Mouse (Mus musculus) limb, embryonic 13.5 days (tissue): Measurements from ENCODE around the gene BC147527. TPM values are rescaled to one million over a fixed set of nuclear protein-coding genes. Genes with fewer than 3 reads are reported as not detected.

ENCODE experiments used
- ATAC-seq: fragments of 200-750 bp; cut with Nextera tagmentation; 2 replicates; pipeline ENCODE4 v1.8.0; 2017; ENCODE audit warnings: low read depth, moderate number of reproducible peaks, moderate TSS enrichment; ENCODE audit not compliant: low FRiP score
- H3K27ac ChIP-seq: fragments of 300-500 bp; sonication (generic); 2 replicates; pipeline ENCODE4 v1.5.1; 2015; ENCODE audit warnings: inconsistent platforms, mild to moderate bottlenecking, moderate library complexity
- H3K27me3 ChIP-seq: fragments of 300-500 bp; sonication (generic); 2 replicates; pipeline ENCODE4 v1.6.1; 2015; ENCODE audit warnings: mild to moderate bottlenecking, inconsistent platforms
- H3K36me3 ChIP-seq: fragments of 300-500 bp; sonication (generic); 2 replicates; pipeline ENCODE4 v1.6.1; 2015; ENCODE audit warnings: inconsistent platforms, mild to moderate bottlenecking, moderate library complexity
- H3K4me1 ChIP-seq: fragments of 300-500 bp; sonication (generic); 2 replicates; pipeline ENCODE4 v1.6.1; 2015; ENCODE audit warnings: inconsistent platforms
- H3K4me2 ChIP-seq: fragments of 300-500 bp; sonication (generic); replicated peaks from 2 replicates; pipeline ENCODE4 v1.6.1; 2015; ENCODE audit warnings: inconsistent platforms, mild to moderate bottlenecking, moderate library complexity
- H3K4me3 ChIP-seq: fragments of 300-500 bp; sonication (generic); 2 replicates; pipeline ENCODE4 v1.5.1; 2015; ENCODE audit warnings: moderate library complexity, mild to moderate bottlenecking, inconsistent platforms
- H3K9ac ChIP-seq: fragments of 300-500 bp; sonication (generic); 2 replicates; pipeline ENCODE4 v1.6.1; 2015; ENCODE audit warnings: mild to moderate bottlenecking, inconsistent platforms
- H3K9me3 ChIP-seq: fragments of 300-500 bp; sonication (generic); 2 replicates; pipeline ENCODE4 v1.6.1; 2016; ENCODE audit warnings: inconsistent platforms
- WGBS: fragments of 180-500 bp; shearing (Covaris S2); methylation state at CpG from one replicate; pipeline ENCODE4 v1.1.7; 2015; 5-methylcytosine and 5-hydroxymethylcytosine counted together
- polyA plus RNA-seq: library from polyadenylated mRNA; unstranded; fragments of >200 nt; fragmentation: Nextera tagmentation; extraction: Ambion mirVana; gene quantifications from 2 replicates; pipeline ENCODE4 v1.2.1, GENCODE M21; 2015

The BC147527 gene
- polyA plus RNA-seq, 1 experiment from 2014 or later, result 0.11 TPM

- Histone ChIP-seq H3K9me3 (no peaks in the 10 kb centered on the region), H3K4me2 (no peak overlapping the region), H3K36me3 (no peaks in the 10 kb centered on the region), H3K9ac (no peak overlapping the region), H3K27ac (no peak overlapping the region), H3K4me3 (no peak overlapping the region), H3K27me3 (no peaks in the 10 kb centered on the region), H3K4me1 (no peaks in the 10 kb centered on the region)
- WGBS, result 66% methylated on average over 3 of the region's 3 CpGs
- no peak for ATAC-seq
These were observed 20.0 kb downstream of the BC147527 start for GRCm38 (mm10) chr13:120320183-120320582.

GRCm38 (mm10) chr13:120320721-120321120, 20.5 kb downstream of the BC147527 start:
- Histone ChIP-seq H3K4me2 (no peak overlapping the region), H3K4me3 (no peak overlapping the region), H3K4me1 (no peaks in the 10 kb centered on the region), H3K9ac (no peak overlapping the region), H3K9me3 (no peaks in the 10 kb centered on the region), H3K36me3 (no peaks in the 10 kb centered on the region), H3K27me3 (no peaks in the 10 kb centered on the region), H3K27ac (no peak overlapping the region)
- no peak for ATAC-seq
- WGBS, result 83% methylated on average over 1 of the region's 1 CpGs

Other genes with a start within 250 kb of the BC147527 start
- not detected in 2 replicates for gene Gm21188, start 248.2 kb upstream of the BC147527 start, polyA plus RNA-seq
- gene Gm20767, start 160.1 kb upstream of the BC147527 start, polyA plus RNA-seq, result not detected in 2 replicates
- not detected in 2 replicates for gene Gm21818, start 128.0 kb upstream of the BC147527 start, polyA plus RNA-seq
- not detected in 2 replicates for gene Gm21762, start 84.4 kb upstream of the BC147527 start, polyA plus RNA-seq
- not detected in 2 replicates for gene Gm21731, start 61.3 kb upstream of the BC147527 start, polyA plus RNA-seq
- not detected in 2 replicates for gene AF067061, start 37.3 kb upstream of the BC147527 start, polyA plus RNA-seq
- gene Tcstv3, start 16.5 kb downstream of the BC147527 start, polyA plus RNA-seq, result not detected in 2 replicates